Mouse (Mus musculus): Measurements from ENCODE around the gene Rnf183.

Rnf183 gene

DNA sequence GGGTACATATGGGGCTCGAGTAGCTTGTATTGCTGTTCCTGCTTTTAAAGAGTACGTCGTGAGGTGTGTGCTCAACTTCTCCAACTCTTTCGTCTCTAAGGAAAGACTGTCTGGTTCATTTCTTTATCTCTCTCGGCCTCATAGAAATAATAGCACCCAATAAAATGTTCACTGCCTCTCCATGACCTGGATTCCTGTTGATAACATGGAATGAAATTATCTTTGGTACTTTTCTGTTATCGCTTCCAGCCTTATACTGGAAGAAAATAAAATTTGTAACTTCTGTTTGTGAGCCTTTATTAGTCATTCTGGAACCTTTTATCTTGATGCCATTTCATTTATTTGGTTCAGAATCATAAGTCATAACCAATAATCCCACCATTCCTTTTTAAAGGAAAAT lies 51.8 kb downstream of the Rnf183 start:
- DNase-seq (ENCODE audit: low read depth), result no peak

- no peak for DNase-seq (ENCODE audit: low read depth)
Observed at GRCm38 (mm10) chr4:62379724-62380381, 55.2 kb downstream of the Rnf183 start.
